Mouse (Mus musculus): ENCODE results near the gene Psors1c2. TPM values are rescaled to one million over a fixed set of nuclear protein-coding genes. Genes with fewer than 3 reads are reported as not detected.
A peak's percentile ranks its signal among the peaks of the same experiment; 100 is the strongest.
"Not testable (repeated sequence)": the region's sequence is repeated elsewhere in the genome, so short reads cannot be mapped to it uniquely, and the experiment has no call there.

The Psors1c2 gene
- polyA plus RNA-seq, 1 experiment from 2014 or later = 0.68 TPM

DNA sequence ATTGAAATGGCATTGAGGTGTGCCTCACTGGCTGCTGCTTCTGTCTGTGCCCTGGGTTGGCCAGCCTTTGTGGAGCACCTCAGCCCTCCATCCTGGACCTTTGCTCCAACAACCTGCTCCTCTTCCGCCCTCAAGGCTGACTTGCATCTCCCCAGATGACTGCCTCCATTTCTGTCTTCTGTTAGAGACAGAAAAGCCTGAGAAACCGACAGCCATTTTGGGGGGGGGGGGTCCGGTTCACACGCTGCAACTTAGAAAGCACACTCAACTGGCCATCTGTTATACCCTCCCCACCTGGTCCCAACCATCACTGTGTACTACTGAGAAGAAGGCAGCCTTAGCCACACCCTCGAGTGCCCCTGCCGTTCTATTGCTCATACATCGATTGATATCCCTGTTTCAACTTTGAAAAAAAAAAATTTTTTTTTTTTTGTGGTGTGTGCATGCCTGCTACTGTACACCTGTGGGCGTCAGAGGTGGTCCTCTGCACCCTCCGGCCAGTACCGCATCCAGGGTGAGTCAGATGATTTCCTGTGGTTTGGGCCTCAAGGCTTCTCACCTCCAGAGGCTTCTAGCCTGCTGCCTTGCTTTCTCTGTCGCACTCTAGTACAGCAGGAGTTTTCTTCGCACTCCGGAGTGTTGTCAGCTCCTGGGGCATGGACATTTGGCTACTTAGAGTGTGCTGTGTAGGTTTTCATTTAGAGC is 25.3 kb upstream of the Psors1c2 start:
- Histone ChIP-seq H3K4me3 (no peak overlapping the region), H3K4me2 (no peak overlapping the region), H3K9ac (no peak overlapping the region), H3K36me3 (no peaks in the 10 kb centered on the region), H3K27me3 (peaks cover 52% of the 10 kb centered on the region), H3K9me3 (no peaks in the 10 kb centered on the region), H3K27ac (no peak overlapping the region), H3K4me1 (replicated peaks) (no peaks in the 10 kb centered on the region)
- ATAC-seq (ENCODE audit: low FRiP score) = no peak
- 28% methylated on average over 13 of the region's 13 CpGs for whole genome bisulfite sequencing

DNA sequence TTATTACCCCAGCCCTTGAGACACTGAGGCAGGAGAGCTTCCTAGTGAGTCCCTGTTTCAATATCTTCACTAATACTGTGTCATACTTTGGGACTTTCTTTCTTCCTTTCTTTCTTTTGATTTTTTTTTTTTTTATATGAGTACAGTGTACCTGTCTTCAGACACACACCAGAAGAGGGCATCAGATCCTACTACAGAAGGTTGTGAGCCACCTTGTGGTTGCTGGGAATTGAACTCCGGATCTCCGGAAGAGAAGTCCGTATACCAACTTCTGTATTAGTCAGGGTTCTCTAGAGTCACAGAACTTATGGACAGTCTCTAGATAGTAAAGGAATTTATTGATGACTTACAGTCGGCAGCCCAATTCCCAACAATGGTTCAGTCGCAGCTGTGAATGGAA is 24.7 kb upstream of the Psors1c2 start:
- not testable (repeated sequence) for H3K4me2 ChIP-seq; ATAC-seq (ENCODE audit: low FRiP score); H3K27ac ChIP-seq; H3K36me3 ChIP-seq; H3K9ac ChIP-seq; H3K4me1 ChIP-seq (replicated peaks); H3K9me3 ChIP-seq; H3K4me3 ChIP-seq
- 59% methylated on average over 5 of the region's 5 CpGs for WGBS
- H3K27me3 ChIP-seq = peaks cover 50% of the 10 kb centered on the region

DNA sequence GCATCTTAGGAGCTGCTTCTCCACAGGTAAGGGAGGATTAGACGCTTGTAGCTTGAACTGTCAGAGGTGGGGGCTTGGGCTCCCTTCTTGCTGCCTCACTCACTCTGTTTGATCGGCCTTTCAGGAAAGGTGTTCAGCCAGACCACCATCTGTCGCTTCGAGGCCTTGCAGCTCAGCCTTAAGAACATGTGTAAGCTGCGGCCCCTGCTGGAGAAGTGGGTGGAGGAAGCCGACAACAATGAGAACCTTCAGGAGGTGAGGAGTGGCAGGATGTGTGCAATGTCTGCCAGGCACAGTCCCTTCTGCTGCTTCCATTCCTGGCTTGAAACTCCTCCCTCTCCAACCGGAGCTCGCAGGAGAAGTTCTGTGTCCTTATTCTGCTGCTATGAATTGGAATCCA is 23.7 kb upstream of the Psors1c2 start:
- Histone ChIP-seq H3K4me3 (no peak overlapping the region), H3K27ac (no peak overlapping the region), H3K9ac (no peak overlapping the region), H3K36me3 (no peaks in the 10 kb centered on the region), H3K9me3 (no peaks in the 10 kb centered on the region), H3K4me1 (replicated peaks) (peaks cover 3% of the 10 kb centered on the region; the same call in 1 of the 2 replicates), H3K4me2 (no peak overlapping the region), H3K27me3 (peaks cover 50% of the 10 kb centered on the region)
- WGBS = 54% methylated on average over 8 of the region's 8 CpGs
- no peak for ATAC-seq (ENCODE audit: low FRiP score)

- ATAC-seq (ENCODE audit: low FRiP score) = no peak
- H3K27me3 ChIP-seq = peaks cover 26% of the 10 kb centered on the region
- WGBS = 85% methylated on average over 7 of the region's 7 CpGs
Observed at GRCm38 (mm10) chr17:35512916-35513626, 19.9 kb upstream of the Psors1c2 start.

GRCm38 (mm10) chr17:35513886-35514285 is 19.1 kb upstream of the Psors1c2 start:
- Histone ChIP-seq H3K4me2 (no peak overlapping the region), H3K4me1 (replicated peaks) (peaks cover 38% of the 10 kb centered on the region), H3K9ac (no peak overlapping the region), H3K9me3 (no peaks in the 10 kb centered on the region), H3K4me3 (no peak overlapping the region), H3K27ac (no peak overlapping the region), H3K36me3 (no peaks in the 10 kb centered on the region), H3K27me3 (peaks cover 22% of the 10 kb centered on the region)
- 13% methylated on average over 2 of the region's 2 CpGs for WGBS
- ATAC-seq (ENCODE audit: low FRiP score) = no peak

More at GRCm38 (mm10) chr17:35512916-35513626, 19.9 kb upstream of the Psors1c2 start:
- Histone ChIP-seq H3K27ac (no peak overlapping the region), H3K4me3 (no peak overlapping the region), H3K9ac (no peak overlapping the region), H3K36me3 (no peaks in the 10 kb centered on the region), H3K4me2 (no peak overlapping the region), H3K4me1 (replicated peaks) (peaks cover 35% of the 10 kb centered on the region), H3K9me3 (no peaks in the 10 kb centered on the region)

DNA sequence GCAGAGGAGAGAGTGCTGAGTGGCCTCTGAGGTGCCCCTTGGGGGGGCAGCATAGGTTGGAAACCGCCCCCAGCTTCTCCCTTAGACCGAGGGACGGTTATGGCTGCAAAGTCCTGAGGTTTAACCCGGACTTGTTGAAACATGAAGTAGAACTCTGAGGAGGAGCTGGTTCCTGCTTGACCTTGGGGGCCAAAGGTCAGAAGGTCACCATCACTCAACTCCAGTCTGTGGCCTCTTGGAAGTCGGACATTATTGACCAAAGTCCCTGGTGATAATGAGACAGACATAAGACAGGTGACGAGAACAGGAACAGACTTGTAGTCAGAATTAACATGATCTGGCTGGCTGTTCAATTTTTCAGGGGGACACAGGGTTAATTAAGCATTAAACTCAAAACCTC is 18.2 kb upstream of the Psors1c2 start:
- ATAC-seq (ENCODE audit: low FRiP score) = no peak
- Histone ChIP-seq H3K36me3 (no peaks in the 10 kb centered on the region), H3K4me2 (0 out of 2 replicates have a peak overlapping the region, but pooled peaks have one; percentile 84), H3K4me3 (no peak overlapping the region), H3K27me3 (peaks cover 15% of the 10 kb centered on the region; the same call in 1 of the 2 replicates), H3K27ac (no peak overlapping the region), H3K9me3 (no peaks in the 10 kb centered on the region), H3K9ac (0 out of 2 replicates have a peak overlapping the region, but pooled peaks have one; percentile 6), H3K4me1 (replicated peaks) (peaks cover 38% of the 10 kb centered on the region)
- WGBS = 40% methylated on average over 6 of the region's 6 CpGs

- Histone ChIP-seq H3K27me3 (peaks cover 14% of the 10 kb centered on the region; the same call in 1 of the 2 replicates), H3K4me3 (peak overlapping the region; percentile 56), H3K27ac (no peak overlapping the region), H3K9me3 (no peaks in the 10 kb centered on the region), H3K4me2 (peak overlapping the region; percentile 84), H3K4me1 (replicated peaks) (peaks cover 38% of the 10 kb centered on the region), H3K36me3 (no peaks in the 10 kb centered on the region), H3K9ac (peak overlapping the region; percentile 71)
- ATAC-seq (ENCODE audit: low FRiP score) = peak; percentile 44; the same call in 1 of the 2 replicates
- WGBS = 5% methylated on average over 25 of the region's 25 CpGs
Observed at GRCm38 (mm10) chr17:35515911-35516640, 16.9 kb upstream of the Psors1c2 start.

DNA sequence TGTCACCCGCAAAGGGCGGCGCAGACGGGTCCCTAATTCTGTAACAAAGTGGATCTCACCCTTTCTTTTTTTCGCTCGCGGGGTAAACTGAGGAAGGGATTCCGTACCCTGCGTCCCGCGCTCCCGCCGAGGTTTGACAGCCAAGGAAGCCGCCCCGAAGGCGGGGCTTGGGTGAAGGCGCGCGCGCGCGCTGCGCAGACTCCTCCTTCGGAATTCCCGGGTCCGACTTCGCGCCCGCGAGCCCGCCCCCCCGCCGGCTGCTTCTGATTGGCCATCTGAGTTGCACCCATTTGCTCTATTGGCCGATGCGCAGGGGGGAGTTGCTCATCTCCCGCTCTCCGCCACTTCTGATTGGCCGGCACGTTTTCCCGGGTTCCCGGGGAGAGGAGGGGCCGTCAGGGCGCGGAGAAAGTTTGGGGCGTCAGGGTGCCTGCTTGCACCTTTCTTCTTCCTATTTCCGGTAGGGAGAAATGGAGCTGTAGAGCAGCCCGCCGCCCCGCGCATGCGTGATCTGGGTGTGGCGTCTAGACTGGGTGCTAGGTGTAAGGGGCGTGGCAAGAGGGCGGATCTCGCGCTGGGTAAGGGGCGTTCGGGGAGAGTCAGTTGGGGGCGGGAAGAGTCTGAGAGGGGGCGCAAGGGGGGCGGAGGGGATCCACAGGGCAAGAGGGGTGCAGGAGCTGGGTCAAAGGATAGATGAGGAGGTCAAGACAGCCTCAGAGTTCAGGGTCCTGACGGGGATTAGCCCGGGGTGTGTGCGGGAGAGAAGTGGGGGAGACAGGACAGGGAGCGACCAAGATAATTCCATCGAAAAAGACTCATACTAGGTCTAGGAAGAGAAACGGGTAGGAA is 16.1 kb upstream of the Psors1c2 start, which contains the start of the genes Tcf19 and Cchcr1:
Gene Tcf19 (minus strand): TSS at position 173 of the 849 bp plus-strand sequence.
Gene Cchcr1 (plus strand): TSS at position 449 of the 849 bp plus-strand sequence.
- Histone ChIP-seq H3K9ac (peak within 1 kb of the TSS; percentile 71), H3K9me3 (no peaks in the 10 kb centered on the region), H3K27ac (no peak within 1 kb of the TSS), H3K4me2 (peak within 1 kb of the TSS; percentile 84), H3K27me3 (peaks cover 14% of the 10 kb centered on the region; the same call in 1 of the 2 replicates), H3K4me1 (replicated peaks) (peaks cover 38% of the 10 kb centered on the region), H3K36me3 (no peaks in the 10 kb centered on the region), H3K4me3 (peak within 1 kb of the TSS; percentile 56)
- ATAC-seq (ENCODE audit: low FRiP score) = peak; percentile 94
- under 1% methylated on average over 67 of the region's 67 CpGs for WGBS

- H3K9ac ChIP-seq = peak overlapping the region; percentile 61
- peak overlapping the region; percentile 56 for H3K4me3 ChIP-seq
- no peaks in the 10 kb centered on the region for H3K36me3 ChIP-seq
- peaks cover 14% of the 10 kb centered on the region; the same call in 1 of the 2 replicates for H3K27me3 ChIP-seq
- no peak overlapping the region for H3K27ac ChIP-seq
- H3K4me1 ChIP-seq (replicated peaks) = peaks cover 38% of the 10 kb centered on the region
- ATAC-seq (ENCODE audit: low FRiP score) = no peak
- peak overlapping the region; percentile 84 for H3K4me2 ChIP-seq
- H3K9me3 ChIP-seq = no peaks in the 10 kb centered on the region
- WGBS = 9% methylated on average over 12 of the region's 12 CpGs
Observed at GRCm38 (mm10) chr17:35517526-35517925, 15.5 kb upstream of the Psors1c2 start.

DNA sequence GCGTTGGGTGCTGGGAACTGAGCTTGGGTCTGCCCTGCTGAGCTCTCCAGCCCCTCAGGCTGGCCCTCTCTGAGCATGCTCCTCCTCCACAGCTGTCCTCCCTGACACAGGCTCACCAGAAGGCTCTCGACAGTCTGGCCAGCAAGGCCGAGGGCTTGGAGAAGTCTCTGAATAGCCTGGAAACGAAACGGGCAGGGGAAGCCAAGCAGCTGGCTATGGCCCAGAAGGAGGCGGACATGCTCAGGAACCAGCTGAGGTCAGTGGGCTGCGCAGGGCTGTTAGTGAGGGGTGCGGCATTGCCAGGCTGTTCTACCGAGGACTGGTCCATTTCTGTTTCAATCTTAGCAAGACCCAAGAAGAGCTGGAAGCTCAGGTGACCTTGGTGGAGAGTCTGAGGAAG is 8.6 kb upstream of the Psors1c2 start:
- no peak overlapping the region for H3K27ac ChIP-seq
- peaks cover 19% of the 10 kb centered on the region for H3K36me3 ChIP-seq
- H3K4me1 ChIP-seq (replicated peaks) = no peaks in the 10 kb centered on the region
- H3K4me3 ChIP-seq = no peak overlapping the region
- 91% methylated on average over 9 of the region's 9 CpGs for WGBS
- H3K9me3 ChIP-seq = no peaks in the 10 kb centered on the region
- no peak for ATAC-seq (ENCODE audit: low FRiP score)
- no peaks in the 10 kb centered on the region for H3K27me3 ChIP-seq
- H3K4me2 ChIP-seq = no peak overlapping the region
- no peak overlapping the region for H3K9ac ChIP-seq

- WGBS = 88% methylated on average over 8 of the region's 8 CpGs
- H3K36me3 ChIP-seq = peaks cover 19% of the 10 kb centered on the region
Observed at GRCm38 (mm10) chr17:35526644-35527043, 6.4 kb upstream of the Psors1c2 start.

More at GRCm38 (mm10) chr17:35526644-35527043, 6.4 kb upstream of the Psors1c2 start:
- Histone ChIP-seq H3K9me3 (no peaks in the 10 kb centered on the region), H3K4me3 (no peak overlapping the region), H3K9ac (no peak overlapping the region), H3K27me3 (no peaks in the 10 kb centered on the region), H3K4me1 (replicated peaks) (peaks cover 12% of the 10 kb centered on the region), H3K27ac (no peak overlapping the region), H3K4me2 (no peak overlapping the region)
- ATAC-seq (ENCODE audit: low FRiP score) = no peak
